Mouse (Mus musculus): Measurements from ENCODE around the gene Rapgef1. TPM values are rescaled to one million over a fixed set of nuclear protein-coding genes. Genes with fewer than 3 reads are reported as not detected.

Gene Rapgef1
- polyA plus RNA-seq, 1 experiment from 2014 or later, result 22.4 TPM

DNA sequence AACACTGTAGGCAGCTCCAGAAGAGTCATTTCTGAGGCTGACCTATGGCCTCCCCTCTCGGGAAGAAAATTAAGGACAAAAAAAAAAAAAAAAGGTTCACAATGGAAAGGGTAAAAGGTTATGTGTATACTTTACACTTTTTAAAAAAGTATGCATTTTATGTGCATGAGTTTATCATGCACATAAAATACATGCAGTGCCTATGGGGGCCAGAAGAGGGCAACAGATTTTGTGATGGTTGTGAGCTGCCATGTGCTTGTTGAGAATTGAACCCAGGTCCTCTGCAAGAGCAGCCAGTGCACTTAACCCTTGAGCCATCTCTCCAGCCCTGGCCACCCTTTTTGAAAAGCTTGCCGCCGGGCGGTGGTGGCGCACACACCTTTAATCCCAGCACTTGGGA, 128.3 kb downstream of the Rapgef1 start:
- Histone ChIP-seq H3K9me3 (ENCODE audit: control insufficient read depth, low read length) (0 out of 2 replicates have a peak, but pooled peaks cover 3% of the 10 kb centered on the region), H3K9ac (ENCODE audit: low read depth, low read length) (no peak overlapping the region), H3K27ac (replicated peaks; ENCODE audit: low read depth, low read length) (no peak overlapping the region), H3K27me3 (replicated peaks; ENCODE audit: control insufficient read depth, insufficient read depth, low read length) (peaks cover 64% of the 10 kb centered on the region), H3K4me2 (ENCODE audit: low read depth, low read length) (peak overlapping the region; percentile 66; the same call in 1 of the 2 replicates), H3K4me3 (ENCODE audit: low read depth, low read length) (no peak overlapping the region; the same call in 1 of the 2 replicates), H3K36me3 (ENCODE audit: control insufficient read depth, insufficient read depth, low read length) (no peaks in the 10 kb centered on the region), H3K4me1 (ENCODE audit: control insufficient read depth, insufficient read depth, low read length) (peaks cover 8% of the 10 kb centered on the region)
- 54% methylated on average over 5 of the region's 5 CpGs for WGBS
- ATAC-seq (ENCODE audit: low read depth) (no peak), DNase-seq (ENCODE audit: low spot score) (no peak)

DNA sequence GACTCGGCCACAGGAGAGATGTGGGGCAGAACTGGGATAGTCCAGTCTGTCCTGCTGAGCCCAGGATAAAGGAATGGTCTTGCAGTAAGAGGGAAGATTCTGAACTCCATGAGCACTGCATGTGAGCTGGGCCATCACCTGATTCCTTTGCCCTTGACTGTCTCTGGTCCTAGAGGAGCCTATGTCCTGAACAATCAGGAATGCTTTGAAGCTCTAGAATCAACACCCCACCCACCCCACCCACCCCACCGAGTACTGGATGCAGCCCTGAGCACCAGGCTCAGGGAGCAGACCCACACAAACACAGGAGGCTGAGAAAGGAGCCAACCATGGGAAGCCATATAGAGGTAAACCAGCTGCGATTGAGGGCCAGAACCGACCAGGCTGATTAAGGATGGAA, 129.0 kb downstream of the Rapgef1 start:
- DNase-seq (ENCODE audit: low spot score), result no peak

DNA sequence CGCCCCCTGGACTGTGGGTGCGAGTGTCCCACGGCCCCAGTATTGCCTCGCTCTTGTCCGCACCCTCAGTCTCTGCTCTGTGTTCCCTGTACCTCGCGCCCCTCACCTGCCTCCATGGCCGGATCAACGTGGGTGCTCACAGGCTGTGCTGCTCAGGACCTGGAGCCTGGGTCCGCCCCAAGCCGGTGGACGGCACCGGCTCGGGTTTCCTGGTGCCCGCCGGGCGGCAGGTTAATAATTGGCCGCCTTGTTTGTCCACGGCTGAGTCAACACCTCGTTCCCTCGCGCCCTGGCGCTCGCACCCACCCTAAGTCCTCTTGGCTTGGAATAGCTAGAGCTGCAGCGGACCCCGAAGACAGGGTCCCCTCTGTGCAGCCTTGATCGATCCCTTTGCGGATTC, 132.0 kb downstream of the Rapgef1 start, which contains the start of gene Gm13420:
Gene Gm13420, minus strand, starts transcription at position 189 of the 400 bp plus-strand sequence.
- ATAC-seq (ENCODE audit: low read depth) (peak; percentile 18; the same call in 1 of the 2 replicates), DNase-seq (ENCODE audit: low spot score) (no peak)
- Histone ChIP-seq H3K9ac (ENCODE audit: low read depth, low read length) (no peak within 1 kb of the TSS; the same call in 1 of the 2 replicates), H3K4me1 (ENCODE audit: control insufficient read depth, insufficient read depth, low read length) (peaks cover 8% of the 10 kb centered on the region), H3K4me2 (ENCODE audit: low read depth, low read length) (peak within 1 kb of the TSS; percentile 32), H3K27ac (replicated peaks; ENCODE audit: low read depth, low read length) (no peak within 1 kb of the TSS), H3K27me3 (replicated peaks; ENCODE audit: control insufficient read depth, insufficient read depth, low read length) (peaks cover 59% of the 10 kb centered on the region), H3K9me3 (ENCODE audit: control insufficient read depth, low read length) (0 out of 2 replicates have a peak, but pooled peaks cover 3% of the 10 kb centered on the region), H3K36me3 (ENCODE audit: control insufficient read depth, insufficient read depth, low read length) (no peaks in the 10 kb centered on the region), H3K4me3 (ENCODE audit: low read depth, low read length) (peak within 1 kb of the TSS; percentile 10; the same call in 1 of the 2 replicates)
- 4% methylated on average over 28 of the region's 28 CpGs for WGBS

More for the DNA sequence above, 129.0 kb downstream of the Rapgef1 start:
- ATAC-seq (ENCODE audit: low read depth), result no peak
- H3K4me2 ChIP-seq (ENCODE audit: low read depth, low read length), result no peak overlapping the region
- H3K27me3 ChIP-seq (replicated peaks; ENCODE audit: control insufficient read depth, insufficient read depth, low read length), result peaks cover 67% of the 10 kb centered on the region
- H3K27ac ChIP-seq (replicated peaks; ENCODE audit: low read depth, low read length), result no peak overlapping the region
- H3K4me1 ChIP-seq (ENCODE audit: control insufficient read depth, insufficient read depth, low read length), result peaks cover 8% of the 10 kb centered on the region
- WGBS, result 76% methylated on average over 4 of the region's 4 CpGs
- H3K9ac ChIP-seq (ENCODE audit: low read depth, low read length), result no peak overlapping the region
- H3K4me3 ChIP-seq (ENCODE audit: low read depth, low read length), result no peak overlapping the region
- H3K9me3 ChIP-seq (ENCODE audit: control insufficient read depth, low read length), result 0 out of 2 replicates have a peak, but pooled peaks cover 3% of the 10 kb centered on the region
- H3K36me3 ChIP-seq (ENCODE audit: control insufficient read depth, insufficient read depth, low read length), result no peaks in the 10 kb centered on the region

DNA sequence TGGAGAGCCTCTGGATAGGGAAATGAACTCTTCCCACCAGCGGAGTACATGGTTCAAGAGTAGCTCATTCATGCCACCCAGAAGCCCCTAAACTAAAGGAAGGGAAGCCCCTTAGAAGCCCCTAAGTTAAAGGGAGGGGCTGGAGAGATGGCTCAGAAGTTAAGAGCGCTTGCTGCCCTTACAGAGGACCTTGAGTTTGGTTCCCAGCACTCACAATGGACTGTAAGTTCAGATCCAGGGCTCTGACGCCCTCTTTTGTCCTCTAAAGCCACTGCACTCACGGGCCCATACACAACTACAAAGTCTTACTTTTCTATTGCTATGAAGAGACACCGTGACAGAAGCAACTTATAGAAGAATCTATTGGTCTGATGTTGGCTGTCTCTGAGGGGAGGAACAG, 132.9 kb downstream of the Rapgef1 start:
- peaks cover 6% of the 10 kb centered on the region for H3K4me1 ChIP-seq (ENCODE audit: control insufficient read depth, insufficient read depth, low read length)
- ATAC-seq (ENCODE audit: low read depth), result no peak
- no peak overlapping the region for H3K4me3 ChIP-seq (ENCODE audit: low read depth, low read length)
- no peak for DNase-seq (ENCODE audit: low spot score)
- 0 out of 2 replicates have a peak, but pooled peaks cover 3% of the 10 kb centered on the region for H3K9me3 ChIP-seq (ENCODE audit: control insufficient read depth, low read length)
- H3K36me3 ChIP-seq (ENCODE audit: control insufficient read depth, insufficient read depth, low read length), result no peaks in the 10 kb centered on the region
- 90% methylated on average over 5 of the region's 5 CpGs for WGBS
- no peak overlapping the region for H3K4me2 ChIP-seq (ENCODE audit: low read depth, low read length)
- peaks cover 50% of the 10 kb centered on the region for H3K27me3 ChIP-seq (replicated peaks; ENCODE audit: control insufficient read depth, insufficient read depth, low read length)
- H3K9ac ChIP-seq (ENCODE audit: low read depth, low read length), result no peak overlapping the region
- H3K27ac ChIP-seq (replicated peaks; ENCODE audit: low read depth, low read length), result no peak overlapping the region

DNA sequence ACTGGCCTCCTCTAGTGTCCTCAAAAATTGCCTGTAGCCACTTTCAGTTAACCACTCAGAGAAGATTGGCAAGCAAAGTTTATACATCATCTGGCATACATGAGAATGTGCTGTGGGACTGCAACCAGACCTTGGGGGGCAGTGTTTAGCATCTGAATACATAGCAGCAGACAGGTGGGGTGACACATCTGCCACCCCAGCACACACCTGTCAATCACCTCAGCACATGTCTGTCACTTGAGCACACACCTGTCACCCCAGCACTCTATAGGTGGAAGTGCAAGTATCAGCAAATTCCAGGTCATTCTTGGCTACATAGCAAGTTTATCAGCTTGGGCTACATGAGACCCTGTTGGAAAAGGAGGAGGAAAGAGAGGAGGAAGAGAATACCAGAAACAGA, 136.2 kb downstream of the Rapgef1 start:
- DNase-seq (ENCODE audit: low spot score) (no peak), ATAC-seq (ENCODE audit: low read depth) (no peak)
- no peaks in the 10 kb centered on the region for H3K9me3 ChIP-seq (ENCODE audit: control insufficient read depth, low read length)
- H3K4me1 ChIP-seq (ENCODE audit: control insufficient read depth, insufficient read depth, low read length), result peaks cover 4% of the 10 kb centered on the region; the same call in 1 of the 2 replicates
- H3K27ac ChIP-seq (replicated peaks; ENCODE audit: low read depth, low read length), result no peak overlapping the region
- no peaks in the 10 kb centered on the region for H3K36me3 ChIP-seq (ENCODE audit: control insufficient read depth, insufficient read depth, low read length)
- H3K27me3 ChIP-seq (replicated peaks; ENCODE audit: control insufficient read depth, insufficient read depth, low read length), result peaks cover 25% of the 10 kb centered on the region
- no peak overlapping the region for H3K4me3 ChIP-seq (ENCODE audit: low read depth, low read length)
- no peak overlapping the region for H3K4me2 ChIP-seq (ENCODE audit: low read depth, low read length)
- no peak overlapping the region for H3K9ac ChIP-seq (ENCODE audit: low read depth, low read length)

DNA sequence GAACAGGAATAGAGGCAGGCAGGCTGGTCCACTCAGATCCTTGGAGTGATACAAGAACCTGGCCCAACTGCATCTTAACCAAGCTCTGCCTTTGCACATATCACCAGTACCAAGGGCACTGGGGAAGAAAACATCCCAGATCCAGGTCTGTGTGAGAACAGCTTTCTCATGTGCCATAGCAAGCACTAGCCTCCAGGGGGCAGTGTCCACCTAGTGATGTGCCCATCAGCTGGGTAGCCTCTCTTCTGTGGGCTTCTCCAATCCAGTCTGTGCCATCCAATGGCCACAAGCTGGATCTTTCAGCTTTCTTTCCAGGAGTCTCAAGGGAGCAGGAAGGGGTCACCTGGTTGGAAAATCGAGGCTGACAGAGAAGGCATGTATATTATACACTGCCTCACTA, 145.3 kb downstream of the Rapgef1 start:
- DNase-seq (ENCODE audit: low spot score) (peak; percentile 69), ATAC-seq (ENCODE audit: low read depth) (peak; percentile 56)
- H3K4me2 ChIP-seq (ENCODE audit: low read depth, low read length), result no peak overlapping the region
- H3K9me3 ChIP-seq (ENCODE audit: control insufficient read depth, low read length), result no peaks in the 10 kb centered on the region
- no peaks in the 10 kb centered on the region for H3K36me3 ChIP-seq (ENCODE audit: control insufficient read depth, insufficient read depth, low read length)
- H3K4me3 ChIP-seq (ENCODE audit: low read depth, low read length), result no peak overlapping the region
- no peak overlapping the region for H3K27ac ChIP-seq (replicated peaks; ENCODE audit: low read depth, low read length)
- H3K9ac ChIP-seq (ENCODE audit: low read depth, low read length), result no peak overlapping the region
- H3K27me3 ChIP-seq (replicated peaks; ENCODE audit: control insufficient read depth, insufficient read depth, low read length), result no peaks in the 10 kb centered on the region
- no peaks in the 10 kb centered on the region for H3K4me1 ChIP-seq (ENCODE audit: control insufficient read depth, insufficient read depth, low read length)
- WGBS, result 0% methylated on average over 1 of the region's 1 CpGs

DNA sequence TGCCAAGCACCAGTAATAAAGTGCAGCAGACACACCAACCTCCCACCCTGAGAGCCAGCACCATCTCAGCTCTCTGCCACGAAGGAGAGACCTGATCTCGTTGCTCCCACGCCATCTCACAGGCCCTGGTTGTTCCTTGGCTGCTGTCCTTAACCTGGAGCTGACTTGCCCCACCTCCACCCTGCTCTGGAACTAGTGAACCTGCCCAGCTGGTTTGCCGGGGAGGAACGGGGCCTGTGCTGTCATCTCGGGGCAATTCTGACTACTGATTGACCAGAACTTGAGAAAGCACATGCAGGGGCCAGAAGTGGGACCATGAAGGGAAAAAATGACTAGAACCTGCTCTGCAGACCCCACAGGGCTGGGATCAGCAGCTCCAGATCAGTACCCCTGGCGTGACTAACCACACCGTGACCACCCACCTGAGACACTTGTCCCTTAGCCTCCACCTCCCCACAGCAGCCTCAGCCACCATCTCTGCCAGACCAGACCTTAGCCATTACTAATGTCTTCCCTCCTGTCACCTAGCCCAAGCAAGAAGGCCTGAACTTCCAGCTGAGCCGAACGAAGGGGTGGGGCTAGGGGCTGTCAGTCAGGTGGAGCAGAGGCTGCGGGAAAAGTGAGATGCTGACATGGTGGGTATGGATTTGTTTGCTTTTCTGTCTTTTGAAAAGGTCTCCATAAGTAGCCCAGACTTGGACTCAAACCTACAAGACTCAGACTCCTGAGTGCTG, 148.6 kb downstream of the Rapgef1 start:
- ATAC-seq (ENCODE audit: low read depth), result no peak
- H3K4me2 ChIP-seq (ENCODE audit: low read depth, low read length), result no peak overlapping the region
- DNase-seq (ENCODE audit: low spot score), result peak; percentile 20
- H3K27ac ChIP-seq (replicated peaks; ENCODE audit: low read depth, low read length), result no peak overlapping the region
- H3K27me3 ChIP-seq (replicated peaks; ENCODE audit: control insufficient read depth, insufficient read depth, low read length), result no peaks in the 10 kb centered on the region
- H3K4me1 ChIP-seq (ENCODE audit: control insufficient read depth, insufficient read depth, low read length), result no peaks in the 10 kb centered on the region
- no peaks in the 10 kb centered on the region for H3K9me3 ChIP-seq (ENCODE audit: control insufficient read depth, low read length)
- H3K4me3 ChIP-seq (ENCODE audit: low read depth, low read length), result no peak overlapping the region
- 57% methylated on average over 11 of the region's 11 CpGs for WGBS
- H3K36me3 ChIP-seq (ENCODE audit: control insufficient read depth, insufficient read depth, low read length), result 0 out of 2 replicates have a peak, but pooled peaks cover 3% of the 10 kb centered on the region
- H3K9ac ChIP-seq (ENCODE audit: low read depth, low read length), result no peak overlapping the region

DNA sequence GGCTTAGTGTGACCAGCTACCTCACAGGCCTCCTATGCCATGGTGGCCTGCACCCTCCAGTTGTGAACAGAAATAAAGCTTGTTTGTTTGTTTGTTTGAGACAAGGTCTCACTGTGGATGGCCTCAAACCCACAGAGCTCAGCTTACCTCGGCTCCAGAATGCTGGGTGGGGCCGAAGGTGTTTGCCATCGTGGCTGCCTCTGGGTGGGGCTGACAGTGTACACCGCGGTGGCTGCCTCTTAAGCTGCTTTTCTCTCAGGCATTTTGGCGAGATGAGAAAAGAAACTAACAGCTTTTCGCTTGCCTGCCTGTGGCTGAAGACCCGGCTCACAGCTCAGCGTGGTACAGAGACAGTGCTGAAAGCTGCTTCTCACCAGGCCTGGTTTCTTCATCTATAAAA, 149.4 kb downstream of the Rapgef1 start:
- H3K27ac ChIP-seq (replicated peaks; ENCODE audit: low read depth, low read length), result no peak overlapping the region

DNA sequence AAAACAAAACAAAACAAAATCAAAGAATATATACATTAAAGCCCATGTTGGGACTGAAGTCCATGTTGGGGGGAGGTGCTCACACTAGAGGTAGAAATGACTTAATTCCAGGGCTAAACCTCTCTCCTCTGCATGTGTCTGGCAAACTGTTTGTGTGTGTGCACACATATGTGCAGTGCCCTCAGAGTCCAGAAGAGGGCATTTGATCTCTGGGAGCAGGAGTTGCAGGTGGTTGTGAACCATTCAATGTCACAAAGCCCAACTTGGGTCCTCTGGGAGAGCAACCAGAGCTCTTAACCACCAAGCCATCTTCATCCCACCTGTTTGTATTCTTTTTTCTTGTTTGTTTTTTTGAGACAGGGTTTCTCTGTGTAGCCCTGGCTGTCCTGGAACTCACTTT, 150.6 kb downstream of the Rapgef1 start:
- Histone ChIP-seq H3K4me3 (ENCODE audit: low read depth, low read length) (no peak overlapping the region), H3K27me3 (replicated peaks; ENCODE audit: control insufficient read depth, insufficient read depth, low read length) (no peaks in the 10 kb centered on the region), H3K9ac (ENCODE audit: low read depth, low read length) (no peak overlapping the region), H3K9me3 (ENCODE audit: control insufficient read depth, low read length) (no peaks in the 10 kb centered on the region), H3K36me3 (ENCODE audit: control insufficient read depth, insufficient read depth, low read length) (peaks cover 15% of the 10 kb centered on the region; the same call in 1 of the 2 replicates), H3K27ac (replicated peaks; ENCODE audit: low read depth, low read length) (no peak overlapping the region), H3K4me1 (ENCODE audit: control insufficient read depth, insufficient read depth, low read length) (no peaks in the 10 kb centered on the region), H3K4me2 (ENCODE audit: low read depth, low read length) (no peak overlapping the region)
- ATAC-seq (ENCODE audit: low read depth), result no peak
- no peak for DNase-seq (ENCODE audit: low spot score)

More for the DNA sequence above, 149.4 kb downstream of the Rapgef1 start:
- no peak overlapping the region for H3K4me2 ChIP-seq (ENCODE audit: low read depth, low read length)
- DNase-seq (ENCODE audit: low spot score) (no peak), ATAC-seq (ENCODE audit: low read depth) (no peak)
- H3K9me3 ChIP-seq (ENCODE audit: control insufficient read depth, low read length), result no peaks in the 10 kb centered on the region
- 61% methylated on average over 9 of the region's 9 CpGs for WGBS
- no peak overlapping the region for H3K9ac ChIP-seq (ENCODE audit: low read depth, low read length)
- H3K27me3 ChIP-seq (replicated peaks; ENCODE audit: control insufficient read depth, insufficient read depth, low read length), result no peaks in the 10 kb centered on the region
- no peak overlapping the region for H3K4me3 ChIP-seq (ENCODE audit: low read depth, low read length)
- peaks cover 10% of the 10 kb centered on the region; the same call in 1 of the 2 replicates for H3K36me3 ChIP-seq (ENCODE audit: control insufficient read depth, insufficient read depth, low read length)
- H3K4me1 ChIP-seq (ENCODE audit: control insufficient read depth, insufficient read depth, low read length), result no peaks in the 10 kb centered on the region
